Mouse (Mus musculus): ENCODE data around the gene BC035947. TPM values are rescaled to one million over a fixed set of nuclear protein-coding genes. Genes with fewer than 3 reads are reported as not detected.
"Not testable (repeated sequence)": the region's sequence is repeated elsewhere in the genome, so short reads cannot be mapped to it uniquely, and the experiment has no call there.

The BC035947 gene
- polyA plus RNA-seq, 1 experiment from 2014 or later: not detected

DNA sequence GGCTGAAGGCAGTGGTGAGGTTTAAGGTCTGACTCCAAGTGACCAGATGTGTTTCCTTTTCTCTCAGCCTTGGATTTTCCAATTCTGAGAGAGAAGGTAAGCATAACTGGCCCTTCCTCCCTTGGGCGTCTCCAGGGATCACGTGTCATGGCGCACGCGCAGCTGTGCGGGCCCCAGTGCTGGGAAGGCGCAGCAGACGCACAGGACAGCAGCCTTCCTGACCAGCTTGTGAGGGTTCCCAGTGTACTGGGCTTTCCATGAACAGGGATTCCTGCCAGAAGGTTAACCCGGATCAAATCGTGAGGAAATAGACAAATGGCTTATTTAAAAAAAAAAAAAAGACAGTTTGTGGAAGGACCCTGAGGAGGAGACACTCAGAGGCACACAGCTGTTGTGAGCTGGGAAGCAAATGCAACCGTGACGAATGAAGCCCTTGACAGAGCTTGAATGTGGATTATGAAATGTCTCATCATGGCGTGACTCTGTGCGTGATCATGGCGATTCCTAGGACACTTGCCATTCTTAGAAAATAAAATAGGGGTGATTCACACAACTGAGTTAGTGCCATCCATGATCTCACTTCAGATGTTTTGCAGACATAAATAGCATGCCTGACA lies 20.3 kb upstream of the BC035947 start:
- H3K4me2 ChIP-seq: no peak overlapping the region
- no peaks in the 10 kb centered on the region; the same call in 1 of the 2 replicates for H3K4me1 ChIP-seq (replicated peaks)
- 81% methylated on average over 15 of the region's 15 CpGs for WGBS
- H3K27me3 ChIP-seq: no peaks in the 10 kb centered on the region
- H3K9ac ChIP-seq: no peak overlapping the region
- ATAC-seq (replicated peaks; ENCODE audit: insufficient number of reproducible peaks, insufficient read depth, low FRiP score, low read depth): no peak
- no peak overlapping the region for H3K4me3 ChIP-seq
- no peaks in the 10 kb centered on the region for H3K9me3 ChIP-seq (replicated peaks)
- H3K27ac ChIP-seq: no peak overlapping the region
- H3K36me3 ChIP-seq: no peaks in the 10 kb centered on the region

DNA sequence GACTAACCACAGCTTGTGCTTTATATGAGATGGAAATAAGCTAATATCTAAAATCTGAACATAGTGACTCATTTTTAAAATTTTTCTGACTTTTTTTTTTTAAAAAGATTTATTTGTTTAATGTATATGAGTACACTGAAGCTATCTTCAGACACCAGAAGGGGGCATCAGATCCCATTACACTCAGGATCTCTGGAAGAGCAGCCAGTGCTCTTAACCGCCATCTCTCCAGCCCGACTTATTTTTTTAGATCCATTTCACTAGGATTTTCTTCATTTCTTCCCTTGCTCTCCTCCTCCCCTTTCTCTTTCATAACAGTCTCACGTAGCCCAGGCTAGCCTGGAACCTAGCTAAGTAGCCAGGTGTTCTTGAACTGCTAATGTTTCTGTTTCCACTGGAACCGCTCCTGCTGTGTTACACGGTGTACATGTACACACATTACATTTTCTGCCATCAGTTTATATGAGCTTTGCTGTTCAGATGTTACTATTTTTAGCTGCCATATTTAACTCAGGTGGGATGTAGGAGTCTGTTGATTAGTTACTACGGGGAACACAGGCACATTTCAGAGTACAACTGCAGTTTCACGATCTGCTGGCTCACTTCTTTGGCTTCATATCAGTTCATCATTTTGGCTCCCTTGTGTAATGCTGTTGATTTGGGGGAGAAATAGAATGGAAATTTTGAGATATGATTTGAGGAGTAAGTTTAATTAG lies 18.7 kb upstream of the BC035947 start:
- Histone ChIP-seq H3K4me1 (replicated peaks) (no peaks in the 10 kb centered on the region; the same call in 1 of the 2 replicates), H3K9ac (no peak overlapping the region), H3K27ac (no peak overlapping the region), H3K9me3 (replicated peaks) (no peaks in the 10 kb centered on the region), H3K4me3 (no peak overlapping the region), H3K4me2 (no peak overlapping the region), H3K27me3 (no peaks in the 10 kb centered on the region), H3K36me3 (no peaks in the 10 kb centered on the region)
- 56% methylated on average over 7 of the region's 7 CpGs for WGBS
- ATAC-seq (replicated peaks; ENCODE audit: insufficient number of reproducible peaks, insufficient read depth, low FRiP score, low read depth): no peak

DNA sequence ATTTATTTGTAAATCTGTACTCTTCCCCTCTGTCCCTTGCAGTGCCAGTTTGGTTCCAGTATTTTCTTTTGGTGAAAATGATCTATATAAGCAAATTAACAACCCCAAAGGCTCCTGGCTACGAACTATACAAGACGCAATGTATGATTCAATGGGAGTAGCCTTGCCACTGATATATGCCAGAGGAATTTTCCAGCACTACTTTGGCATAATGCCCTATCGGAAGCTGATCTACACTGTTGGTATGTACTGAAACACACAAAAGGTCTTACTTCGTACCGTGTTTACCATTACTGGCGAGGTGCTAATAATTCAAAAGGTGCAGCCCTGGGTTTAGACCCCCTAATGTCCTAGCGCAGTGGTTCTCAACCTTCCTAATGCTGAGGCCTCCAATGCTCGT lies 17.1 kb upstream of the BC035947 start:
- H3K4me2 ChIP-seq: no peak overlapping the region
- H3K9ac ChIP-seq: no peak overlapping the region
- H3K9me3 ChIP-seq (replicated peaks): no peaks in the 10 kb centered on the region
- no peak overlapping the region for H3K4me3 ChIP-seq
- H3K36me3 ChIP-seq: no peaks in the 10 kb centered on the region
- H3K27ac ChIP-seq: no peak overlapping the region
- no peaks in the 10 kb centered on the region for H3K27me3 ChIP-seq
- 87% methylated on average over 8 of the region's 8 CpGs for WGBS
- H3K4me1 ChIP-seq (replicated peaks): no peaks in the 10 kb centered on the region; the same call in 1 of the 2 replicates
- no peak for ATAC-seq (replicated peaks; ENCODE audit: insufficient number of reproducible peaks, insufficient read depth, low FRiP score, low read depth)

DNA sequence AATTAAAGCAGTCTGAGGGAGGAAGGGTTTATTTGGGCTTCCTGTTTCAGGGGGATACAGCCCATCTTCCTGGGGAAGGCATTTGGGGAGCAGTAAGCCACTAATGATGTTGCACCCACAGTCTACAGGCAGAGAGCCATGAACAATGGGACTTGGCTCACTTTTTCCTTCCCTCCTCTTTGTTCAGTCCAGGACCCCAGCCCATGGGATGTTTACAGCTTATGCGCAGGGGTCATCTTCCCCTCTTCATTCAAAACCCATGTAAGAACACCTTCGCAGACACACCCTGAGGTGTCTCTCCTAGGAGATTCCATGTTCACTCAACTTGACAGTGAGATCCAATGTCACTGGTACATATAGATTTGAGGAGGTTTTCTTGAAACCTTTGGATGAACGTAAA lies 16.4 kb upstream of the BC035947 start:
- H3K36me3 ChIP-seq: no peaks in the 10 kb centered on the region
- no peaks in the 10 kb centered on the region for H3K27me3 ChIP-seq
- WGBS: 85% methylated on average over 3 of the region's 3 CpGs
- no peak overlapping the region for H3K4me3 ChIP-seq
- H3K4me1 ChIP-seq (replicated peaks): no peaks in the 10 kb centered on the region; the same call in 1 of the 2 replicates
- ATAC-seq (replicated peaks; ENCODE audit: insufficient number of reproducible peaks, insufficient read depth, low FRiP score, low read depth): no peak
- H3K9ac ChIP-seq: no peak overlapping the region
- no peak overlapping the region for H3K27ac ChIP-seq
- no peak overlapping the region for H3K4me2 ChIP-seq
- H3K9me3 ChIP-seq (replicated peaks): no peaks in the 10 kb centered on the region

DNA sequence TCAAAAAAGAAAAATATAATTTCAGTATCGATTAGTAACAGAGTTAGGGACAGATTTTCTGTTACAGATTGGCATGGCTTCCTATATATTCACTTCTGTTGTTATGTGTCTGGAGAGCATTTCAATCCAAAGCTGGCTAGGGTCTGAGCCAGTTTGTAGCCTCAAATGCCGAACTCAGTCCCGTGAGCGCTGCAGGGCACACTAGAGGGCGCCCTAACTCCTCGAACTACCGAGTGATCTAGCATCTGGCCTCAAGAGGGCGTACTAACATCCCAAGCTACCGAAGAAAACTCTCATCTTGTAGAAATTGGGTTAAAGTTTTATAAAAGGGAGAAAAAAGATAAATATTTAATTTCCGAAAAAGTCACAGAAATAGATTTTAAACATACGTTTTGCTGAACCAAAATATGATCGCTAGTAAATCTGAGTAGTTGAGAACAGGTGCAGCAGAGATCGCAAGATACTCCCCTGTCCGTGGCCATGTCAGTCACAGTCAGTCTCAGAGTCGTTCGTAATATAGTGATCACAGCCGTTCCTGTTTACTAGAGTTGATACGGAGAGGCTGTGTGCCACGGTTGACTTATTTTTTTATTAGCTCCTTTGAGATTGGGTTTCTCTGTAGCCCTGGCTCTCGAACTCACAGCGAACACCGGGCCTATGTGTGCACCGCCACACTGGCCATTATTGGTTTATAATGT lies 13.4 kb upstream of the BC035947 start:
- no peaks in the 10 kb centered on the region for H3K36me3 ChIP-seq
- no peak for ATAC-seq (replicated peaks; ENCODE audit: insufficient number of reproducible peaks, insufficient read depth, low FRiP score, low read depth)
- H3K4me2 ChIP-seq: no peak overlapping the region
- no peaks in the 10 kb centered on the region for H3K9me3 ChIP-seq (replicated peaks)
- no peak overlapping the region for H3K9ac ChIP-seq
- WGBS: 49% methylated on average over 23 of the region's 23 CpGs
- H3K4me3 ChIP-seq: no peak overlapping the region
- H3K4me1 ChIP-seq (replicated peaks): no peaks in the 10 kb centered on the region
- no peaks in the 10 kb centered on the region for H3K27me3 ChIP-seq
- H3K27ac ChIP-seq: no peak overlapping the region

DNA sequence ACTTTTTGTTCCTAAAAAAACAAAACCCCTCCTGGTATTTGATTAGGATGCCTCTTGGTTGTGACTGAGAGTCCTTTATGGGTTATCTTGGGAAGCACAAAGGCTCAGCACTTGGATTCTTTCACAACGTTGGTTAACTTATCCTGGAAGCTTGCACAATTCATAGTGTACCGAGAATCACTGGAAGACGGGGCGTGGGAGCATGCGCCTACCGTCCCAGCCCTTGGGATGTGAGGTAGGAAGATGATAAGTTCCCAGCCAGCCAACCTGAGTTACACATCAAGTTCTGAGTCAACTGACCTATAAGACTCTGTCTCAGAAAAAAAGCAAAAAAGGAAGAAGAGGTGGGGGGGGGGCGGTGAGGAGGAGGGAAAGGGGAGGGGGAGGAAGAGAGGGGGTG lies 6.9 kb upstream of the BC035947 start:
- H3K9ac ChIP-seq: no peak overlapping the region
- H3K4me3 ChIP-seq: no peak overlapping the region
- H3K4me2 ChIP-seq: no peak overlapping the region
- H3K4me1 ChIP-seq (replicated peaks): no peaks in the 10 kb centered on the region
- ATAC-seq (replicated peaks; ENCODE audit: insufficient number of reproducible peaks, insufficient read depth, low FRiP score, low read depth): no peak
- 82% methylated on average over 7 of the region's 7 CpGs for WGBS
- no peak overlapping the region for H3K27ac ChIP-seq
- no peaks in the 10 kb centered on the region for H3K36me3 ChIP-seq
- no peaks in the 10 kb centered on the region for H3K9me3 ChIP-seq (replicated peaks)
- H3K27me3 ChIP-seq: no peaks in the 10 kb centered on the region

DNA sequence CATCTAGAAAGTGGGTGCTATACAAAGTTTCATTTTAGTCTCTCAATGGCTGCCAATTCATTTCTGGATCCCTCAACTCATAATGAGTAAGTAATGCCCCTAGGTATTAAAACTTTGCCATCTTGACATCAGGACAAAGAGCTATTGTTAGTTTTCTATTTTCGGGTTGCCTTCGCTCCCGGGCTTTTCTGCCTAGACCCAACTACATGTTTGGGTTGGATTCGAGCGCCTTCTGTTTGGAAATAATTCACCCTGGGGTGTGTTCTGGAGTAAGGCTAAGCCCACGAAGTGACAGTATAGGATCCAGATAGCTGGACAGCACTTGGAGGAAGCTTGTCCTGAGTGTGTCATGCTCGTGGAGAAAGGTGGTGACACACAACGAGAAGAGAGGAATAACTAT lies 798 bp upstream of the BC035947 start:
- Histone ChIP-seq H3K36me3 (no peaks in the 10 kb centered on the region), H3K9ac (no peak overlapping the region), H3K9me3 (replicated peaks) (no peaks in the 10 kb centered on the region), H3K4me2 (no peak overlapping the region), H3K4me3 (no peak overlapping the region), H3K27me3 (peaks cover 23% of the 10 kb centered on the region), H3K4me1 (replicated peaks) (peaks cover 5% of the 10 kb centered on the region), H3K27ac (no peak overlapping the region)
- no peak for ATAC-seq (replicated peaks; ENCODE audit: insufficient number of reproducible peaks, insufficient read depth, low FRiP score, low read depth)
- WGBS: 69% methylated on average over 8 of the region's 8 CpGs

DNA sequence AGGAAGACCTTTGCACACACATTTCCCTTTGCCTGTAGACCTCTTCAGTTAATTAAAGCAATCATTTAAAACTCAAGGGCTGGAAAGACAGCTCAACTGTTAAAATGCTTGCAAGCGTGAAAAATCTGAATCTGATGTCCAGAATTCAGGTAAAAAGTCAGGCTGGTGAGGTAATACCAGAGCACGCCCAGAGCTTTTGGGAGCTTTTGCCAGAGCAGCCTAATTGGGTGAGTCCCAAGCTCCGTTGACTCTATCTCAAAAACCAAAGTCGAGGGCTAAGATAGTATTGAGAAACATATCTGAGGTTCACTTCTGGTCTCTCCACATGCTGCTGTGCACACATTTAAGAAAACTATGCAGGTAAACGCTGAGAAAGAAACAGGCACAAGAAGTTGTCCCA lies 1.1 kb downstream of the BC035947 start, which contains the start of gene Mogat1:
Mogat1 (plus strand) TSS at position 130 of the 400 bp plus-strand sequence.
- H3K27me3 ChIP-seq: peaks cover 23% of the 10 kb centered on the region
- H3K9ac ChIP-seq: no peak within 1 kb of the TSS
- H3K4me3 ChIP-seq: peak within 1 kb of the TSS; percentile 39
- H3K9me3 ChIP-seq (replicated peaks): no peaks in the 10 kb centered on the region
- no peak within 1 kb of the TSS for H3K27ac ChIP-seq
- WGBS: 57% methylated on average over 5 of the region's 5 CpGs
- no peak for ATAC-seq (replicated peaks; ENCODE audit: insufficient number of reproducible peaks, insufficient read depth, low FRiP score, low read depth)
- H3K4me2 ChIP-seq: peak within 1 kb of the TSS; percentile 67
- no peaks in the 10 kb centered on the region for H3K36me3 ChIP-seq
- peaks cover 5% of the 10 kb centered on the region for H3K4me1 ChIP-seq (replicated peaks)

DNA sequence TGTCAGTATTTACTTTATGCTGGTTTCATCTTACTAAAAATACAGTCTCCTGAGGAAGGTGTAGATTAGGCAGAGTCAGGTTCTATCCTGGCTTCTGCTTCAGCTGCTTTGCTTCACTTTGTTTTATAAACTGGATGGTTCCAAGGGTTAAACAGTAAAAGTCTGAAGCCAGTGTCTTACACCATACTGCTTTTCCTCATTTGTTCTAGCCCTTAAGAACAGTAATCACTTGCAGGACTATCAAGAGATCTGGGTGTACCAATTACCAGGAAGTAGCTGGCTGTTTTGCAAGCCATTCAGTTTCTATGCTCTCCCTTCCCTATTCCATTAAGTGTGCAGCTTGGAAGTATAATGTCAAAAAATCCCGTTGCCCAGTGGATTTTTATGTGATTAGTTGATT lies 4.8 kb downstream of the BC035947 start:
- no peak for ATAC-seq (replicated peaks; ENCODE audit: insufficient number of reproducible peaks, insufficient read depth, low FRiP score, low read depth)
- WGBS: 33% methylated on average over 1 of the region's 1 CpGs
- H3K27ac ChIP-seq: no peak overlapping the region

DNA sequence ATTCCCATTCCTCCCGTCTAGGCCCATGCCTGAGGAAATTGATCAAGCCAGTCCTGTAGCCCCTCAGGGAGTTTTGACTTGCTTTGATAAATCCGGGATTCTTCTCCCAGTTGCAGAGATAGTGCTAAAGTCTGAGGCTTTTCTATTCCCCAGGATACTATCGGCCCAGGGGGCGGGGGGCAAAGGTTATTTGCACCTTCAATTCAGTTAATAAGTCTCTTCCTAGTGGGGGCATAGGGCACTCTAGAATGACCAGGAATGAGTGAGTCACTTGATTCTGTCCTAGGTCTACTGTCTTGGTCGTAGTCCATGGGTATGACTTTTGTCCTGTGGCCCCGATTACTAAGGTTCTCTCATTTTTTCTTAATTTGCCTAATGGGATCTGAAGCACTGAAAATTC lies 9.4 kb downstream of the BC035947 start:
- WGBS: 83% methylated on average over 6 of the region's 6 CpGs
- H3K9me3 ChIP-seq (replicated peaks): no peaks in the 10 kb centered on the region
- no peaks in the 10 kb centered on the region for H3K36me3 ChIP-seq
- H3K4me3 ChIP-seq: no peak overlapping the region
- no peak overlapping the region for H3K4me2 ChIP-seq
- no peaks in the 10 kb centered on the region for H3K27me3 ChIP-seq
- no peaks in the 10 kb centered on the region for H3K4me1 ChIP-seq (replicated peaks)
- no peak overlapping the region for H3K27ac ChIP-seq
- no peak for ATAC-seq (replicated peaks; ENCODE audit: insufficient number of reproducible peaks, insufficient read depth, low FRiP score, low read depth)
- no peak overlapping the region for H3K9ac ChIP-seq

More for the DNA sequence above, 4.8 kb downstream of the BC035947 start:
- Histone ChIP-seq H3K4me1 (replicated peaks) (peaks cover 5% of the 10 kb centered on the region), H3K4me2 (no peak overlapping the region), H3K36me3 (no peaks in the 10 kb centered on the region), H3K27me3 (peaks cover 23% of the 10 kb centered on the region), H3K9me3 (replicated peaks) (no peaks in the 10 kb centered on the region), H3K9ac (no peak overlapping the region), H3K4me3 (no peak overlapping the region)

DNA sequence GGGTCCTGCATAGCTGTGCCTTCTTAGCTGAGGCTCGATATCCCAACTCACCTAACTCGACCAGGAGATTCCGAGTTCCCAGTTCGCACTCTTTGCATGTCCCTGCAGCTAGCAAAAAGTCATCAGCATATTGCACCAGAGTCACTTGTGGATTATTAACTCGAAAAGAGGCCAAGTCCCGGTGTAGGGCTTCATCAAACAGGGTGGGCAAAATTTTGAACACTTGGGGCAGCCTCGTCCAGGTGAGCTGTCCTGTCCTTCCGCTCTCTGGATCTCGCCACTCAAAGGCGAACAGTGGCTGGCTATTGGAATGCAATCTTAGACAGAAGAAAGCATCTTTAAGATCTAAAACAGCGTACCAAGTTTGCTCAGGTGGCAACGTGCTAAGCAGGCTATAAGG lies 10.1 kb downstream of the BC035947 start:
- not testable (repeated sequence) for H3K4me3 ChIP-seq; H3K27ac ChIP-seq; H3K27me3 ChIP-seq; H3K4me2 ChIP-seq; H3K9ac ChIP-seq; H3K9me3 ChIP-seq (replicated peaks); H3K4me1 ChIP-seq (replicated peaks); H3K36me3 ChIP-seq; ATAC-seq (replicated peaks; ENCODE audit: insufficient number of reproducible peaks, insufficient read depth, low FRiP score, low read depth)
- 87% methylated on average over 12 of the region's 12 CpGs for WGBS

Data from heart, embryonic 15.5 days (tissue).